Mouse (Mus musculus): Measurements from ENCODE around the gene Agt. TPM values are rescaled to one million over a fixed set of nuclear protein-coding genes. Genes with fewer than 3 reads are reported as not detected.
A peak's percentile ranks its signal among the peaks of the same experiment; 100 is the strongest.

Agt gene
- polyA plus RNA-seq, 1 experiment from 2014 or later = 121 TPM

DNA sequence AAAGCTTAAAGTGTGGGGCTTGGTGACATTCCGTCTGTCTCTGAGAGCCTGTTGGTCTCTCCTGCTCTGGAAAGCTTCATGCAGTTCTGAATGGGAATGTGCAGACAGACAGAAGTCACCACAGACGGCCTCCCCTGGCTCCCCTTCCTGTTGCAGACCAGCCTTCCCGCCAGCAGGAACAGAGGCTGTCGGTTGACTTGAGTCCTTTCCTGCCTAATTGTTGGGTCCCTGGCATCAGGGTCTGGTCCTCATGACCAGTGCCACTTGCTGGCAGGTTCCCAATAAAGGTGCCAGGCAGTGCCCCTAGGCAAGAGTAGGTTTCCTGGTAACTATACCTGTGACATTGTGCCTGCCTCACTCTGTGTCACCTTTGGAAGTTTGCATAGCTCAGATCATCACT, 38.5 kb downstream of the Agt start:
- CTCF ChIA-PET = no interaction called here
- no peak for ATAC-seq
- no peak for TF ChIP-seq CTCF (IDR thresholded peaks at IDR 0.05)
- in situ Hi-C loops (cut with MboI; ENCODE audit: low pct_unique_long_range_greater_than_20kb) = no loop called here
- H3K27me3 ChIP-seq = no peaks in the 10 kb centered on the region
- POLR2A ChIA-PET = no interaction called here
- no peak for DNase-seq (ENCODE audit: low read depth, low spot score)

DNA sequence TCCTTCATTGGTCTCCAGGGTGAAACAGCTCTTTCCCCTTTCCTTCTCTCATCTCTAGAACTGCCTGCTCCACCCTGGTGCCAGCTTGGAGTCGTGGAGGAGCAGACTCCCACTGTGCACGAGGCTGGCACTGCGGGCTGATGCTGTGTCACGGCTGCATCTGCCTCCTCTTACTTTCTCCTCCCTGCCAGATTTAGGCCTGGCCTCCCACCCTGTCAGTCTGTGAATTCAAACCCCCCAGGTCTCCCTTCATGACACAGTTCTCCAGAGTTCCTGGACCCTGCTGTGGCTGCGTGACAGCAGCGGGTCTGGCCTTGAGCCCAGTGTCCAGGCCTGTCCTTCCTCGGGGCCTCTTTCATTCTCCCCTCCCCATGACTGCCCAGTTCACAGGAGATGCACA, 39.0 kb downstream of the Agt start:
- ChIA-PET CTCF (no interaction called here), POLR2A (no interaction called here)
- no peaks in the 10 kb centered on the region for H3K27me3 ChIP-seq
- TF ChIP-seq CTCF (IDR thresholded peaks at IDR 0.05) = no peak
- no peak for ATAC-seq
- in situ Hi-C loops (cut with MboI; ENCODE audit: low pct_unique_long_range_greater_than_20kb) = no loop called here
- DNase-seq (ENCODE audit: low read depth, low spot score) = no peak

DNA sequence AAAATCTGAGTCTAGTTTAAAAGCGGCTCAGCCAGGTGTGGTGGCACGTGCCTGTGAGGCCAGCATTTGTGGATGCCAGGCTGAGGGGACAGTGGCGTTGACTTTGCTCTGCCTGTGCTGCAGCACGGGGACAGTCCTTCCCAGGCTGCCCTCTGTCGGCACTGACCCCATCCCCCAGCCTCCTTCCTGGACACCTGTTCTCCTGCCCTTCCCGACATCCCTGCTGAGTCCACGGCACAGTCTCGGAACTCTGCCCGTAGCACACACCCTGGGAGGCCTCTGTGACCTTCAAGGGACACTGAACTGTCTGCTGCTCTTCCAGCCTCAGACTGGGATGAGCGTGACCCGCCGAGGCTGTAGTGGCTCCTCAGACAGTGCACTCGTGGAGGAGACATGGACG, 39.4 kb downstream of the Agt start:
- ChIA-PET CTCF (no interaction called here), POLR2A (no interaction called here)
- no peak for ATAC-seq
- H3K27me3 ChIP-seq = no peaks in the 10 kb centered on the region
- no peak for TF ChIP-seq CTCF (IDR thresholded peaks at IDR 0.05)
- in situ Hi-C loops (cut with MboI; ENCODE audit: low pct_unique_long_range_greater_than_20kb) = no loop called here
- no peak for DNase-seq (ENCODE audit: low read depth, low spot score)

DNA sequence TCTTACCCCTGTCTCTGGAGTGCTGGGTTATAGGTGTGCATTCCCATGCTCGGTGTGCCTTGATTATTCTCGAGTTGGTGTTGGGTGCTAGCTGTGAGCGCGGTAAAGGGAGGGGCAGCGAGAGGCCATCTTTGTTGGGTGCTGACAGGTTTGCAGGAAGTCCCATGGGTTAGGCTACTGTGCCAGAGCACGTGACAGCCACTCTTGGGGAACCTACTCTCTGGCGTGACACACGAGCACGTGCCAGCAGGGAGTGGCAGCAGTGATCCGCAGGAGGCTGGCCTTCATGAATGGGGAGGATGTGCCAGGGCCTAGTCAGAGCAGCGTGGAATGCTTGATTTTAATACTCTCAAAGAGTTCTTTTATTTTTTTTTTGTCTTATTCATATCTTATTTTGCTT, 43.2 kb downstream of the Agt start:
- ATAC-seq = no peak
- no peaks in the 10 kb centered on the region for H3K27me3 ChIP-seq
- ChIA-PET POLR2A (no interaction called here), CTCF (no interaction called here)
- in situ Hi-C loops (cut with MboI; ENCODE audit: low pct_unique_long_range_greater_than_20kb) = no loop called here
- DNase-seq (ENCODE audit: low read depth, low spot score) = no peak
- no peak for TF ChIP-seq CTCF (IDR thresholded peaks at IDR 0.05)

DNA sequence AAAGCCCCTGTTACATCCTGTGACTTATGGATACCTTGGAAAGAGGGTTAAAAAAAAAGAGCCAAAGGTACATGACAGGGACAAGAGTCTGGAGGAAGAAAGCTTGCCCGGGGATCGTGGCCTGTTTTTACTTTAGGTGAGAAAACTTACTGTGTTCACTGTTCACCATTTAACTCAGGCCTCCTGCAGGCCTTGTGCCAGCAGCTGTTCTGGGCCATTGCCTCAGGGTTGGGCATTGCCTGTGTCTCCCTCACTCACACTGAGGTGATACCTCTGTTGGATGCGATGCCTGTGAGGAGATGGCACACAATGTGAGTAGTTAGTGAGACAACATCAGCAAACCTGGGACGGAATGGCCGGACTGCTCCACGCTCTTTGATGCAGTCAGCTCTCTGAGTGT, 47.6 kb downstream of the Agt start:
- ChIA-PET CTCF (no interaction called here), POLR2A (interaction anchor here (0.6 kb wide), 1 partner anchor 25 kb away, joined by 4 read pairs; no protein-coding TSS in a partner anchor)
- H3K27me3 ChIP-seq = no peaks in the 10 kb centered on the region
- DNase-seq (ENCODE audit: low read depth, low spot score) (no peak), ATAC-seq (no peak)
- in situ Hi-C loops (cut with MboI; ENCODE audit: low pct_unique_long_range_greater_than_20kb) = no loop called here
- TF ChIP-seq CTCF (IDR thresholded peaks at IDR 0.05) = no peak

DNA sequence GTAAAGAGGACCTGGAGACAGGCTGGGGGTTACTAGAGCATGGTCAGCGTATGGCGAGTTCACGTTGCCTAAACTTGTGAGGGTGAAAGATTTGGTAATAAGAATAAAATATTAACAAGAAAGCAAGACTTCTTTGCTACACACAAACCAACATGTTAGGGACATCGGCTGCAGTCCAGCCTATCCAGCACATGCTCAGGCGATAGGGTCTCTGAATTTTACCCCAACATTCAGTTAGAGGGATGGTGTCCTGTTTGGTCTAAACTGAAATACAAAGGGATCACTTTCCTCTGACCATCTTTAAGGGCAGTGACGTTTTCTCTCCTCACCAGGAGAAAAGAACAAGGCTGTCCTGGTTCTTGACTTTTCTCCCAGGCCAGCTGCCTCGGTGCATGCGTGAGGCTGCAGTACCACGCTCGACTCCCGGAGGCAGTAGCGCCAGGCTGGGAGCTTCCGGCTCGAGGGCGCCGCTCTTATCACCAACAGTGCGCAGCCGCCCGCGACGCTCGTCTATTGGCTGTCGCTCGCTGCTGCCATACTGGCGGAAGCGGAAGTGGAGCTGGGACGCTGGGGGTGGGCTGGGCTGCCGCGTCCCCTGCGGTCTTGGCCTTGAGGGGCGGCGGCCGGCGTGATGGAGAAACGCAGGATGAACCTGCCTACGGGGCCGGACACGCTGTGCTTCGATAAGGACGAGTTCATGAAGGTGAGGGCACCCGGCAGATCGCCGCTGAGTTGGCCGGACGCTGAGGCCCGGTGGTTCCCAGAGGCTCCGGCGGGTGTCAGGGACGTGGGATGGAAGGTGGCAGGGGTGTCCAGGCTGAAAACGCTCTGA, 49.0 kb downstream of the Agt start, which contains the start of gene Cog2:
Gene Cog2, plus strand, starts transcription at position 519 of the 832 bp plus-strand sequence.
- peak; percentile 97 for TF ChIP-seq CTCF (IDR thresholded peaks at IDR 0.05)
- H3K27me3 ChIP-seq = no peaks in the 10 kb centered on the region
- ATAC-seq (peak; percentile 91), DNase-seq (ENCODE audit: low read depth, low spot score) (peak; percentile 55)
- ChIA-PET POLR2A (interaction anchor here (0.6 kb wide), 1 partner anchor 22 kb away, joined by 3 read pairs; no protein-coding TSS in a partner anchor), CTCF (interaction anchor here (1.2 to 1.3 kb wide), 2 partner anchors 21 to 50 kb away, joined by 3 read pairs; no protein-coding TSS in a partner anchor)
- in situ Hi-C loops (cut with MboI; ENCODE audit: low pct_unique_long_range_greater_than_20kb) = no loop called here

DNA sequence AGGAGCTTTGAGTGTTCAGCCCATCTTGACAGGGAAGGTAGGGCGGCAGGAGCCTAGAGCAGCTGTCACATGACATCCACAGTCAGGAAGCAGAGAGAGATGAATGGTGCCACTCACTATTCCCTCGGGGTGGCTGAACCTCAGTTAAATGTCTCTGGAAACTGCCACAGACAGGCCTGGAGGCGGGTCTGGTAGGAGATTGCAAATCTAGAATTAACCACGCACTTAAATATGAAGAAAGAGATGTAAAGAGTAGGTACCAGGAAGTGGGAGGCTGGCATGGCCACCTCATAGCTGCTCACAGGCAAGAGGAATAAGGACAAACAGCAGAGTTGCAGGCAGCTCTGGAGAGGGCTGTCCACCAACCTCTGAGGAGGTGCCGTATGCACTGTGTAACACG, 52.4 kb downstream of the Agt start:
- CTCF ChIA-PET = no interaction called here
- TF ChIP-seq CTCF (IDR thresholded peaks at IDR 0.05) = no peak
- H3K27me3 ChIP-seq = peaks cover 13% of the 10 kb centered on the region
- POLR2A ChIA-PET = no interaction called here
- DNase-seq (ENCODE audit: low read depth, low spot score) = no peak
- ATAC-seq = no peak
- in situ Hi-C loops (cut with MboI; ENCODE audit: low pct_unique_long_range_greater_than_20kb) = no loop called here

DNA sequence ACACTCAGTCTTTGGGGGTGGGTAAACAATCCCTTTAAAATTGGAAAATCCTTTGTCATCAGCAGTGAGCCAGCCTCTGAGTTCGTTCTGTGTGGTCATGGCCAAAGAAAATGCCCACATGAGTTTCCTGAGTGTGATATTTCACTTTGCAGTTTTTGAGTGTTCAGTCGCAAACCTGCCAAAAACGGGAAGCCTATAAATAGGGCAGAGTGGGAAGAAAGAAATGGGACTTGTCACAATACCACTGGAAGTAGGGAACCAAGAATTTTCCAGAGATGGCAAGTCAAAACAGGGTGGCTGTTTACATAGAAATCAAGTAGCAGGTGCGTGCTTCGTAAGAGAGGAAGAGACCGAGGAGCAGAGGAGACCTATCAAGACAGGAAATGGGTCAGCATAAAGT, 53.0 kb downstream of the Agt start:
- in situ Hi-C loops (cut with MboI; ENCODE audit: low pct_unique_long_range_greater_than_20kb) = no loop called here
- DNase-seq (ENCODE audit: low read depth, low spot score) = no peak
- no peak for ATAC-seq
- TF ChIP-seq CTCF (IDR thresholded peaks at IDR 0.05) = no peak
- ChIA-PET POLR2A (no interaction called here), CTCF (interaction anchor here (1.4 kb wide), 1 partner anchor 20 kb away, joined by 3 read pairs; no protein-coding TSS in a partner anchor)
- H3K27me3 ChIP-seq = peaks cover 13% of the 10 kb centered on the region

DNA sequence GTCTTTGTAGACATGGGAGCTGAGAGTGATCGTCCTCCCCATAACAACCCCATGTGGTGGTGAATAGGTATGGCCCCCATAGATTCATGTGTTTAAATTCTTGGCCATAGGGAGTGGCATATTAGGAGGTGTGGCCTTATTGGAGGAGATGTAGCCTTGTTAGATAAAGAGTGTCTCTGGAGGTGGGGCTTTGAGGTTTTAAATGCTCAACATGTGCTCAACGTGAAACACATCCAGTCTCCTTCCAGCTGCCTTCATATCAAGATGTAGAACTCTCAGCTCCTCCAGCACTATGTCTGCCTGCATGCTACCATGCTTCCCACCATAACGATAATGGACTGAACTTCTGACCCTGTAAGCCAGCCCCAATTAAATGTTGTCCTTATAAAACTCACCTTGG, 53.5 kb downstream of the Agt start:
- in situ Hi-C loops (cut with MboI; ENCODE audit: low pct_unique_long_range_greater_than_20kb) = no loop called here
- POLR2A ChIA-PET = no interaction called here
- CTCF ChIA-PET = interaction anchor here (1.4 kb wide), 1 partner anchor 20 kb away, joined by 3 read pairs; no protein-coding TSS in a partner anchor
- DNase-seq (ENCODE audit: low read depth, low spot score) (no peak), ATAC-seq (no peak)
- TF ChIP-seq CTCF (IDR thresholded peaks at IDR 0.05) = no peak
- peaks cover 14% of the 10 kb centered on the region for H3K27me3 ChIP-seq

DNA sequence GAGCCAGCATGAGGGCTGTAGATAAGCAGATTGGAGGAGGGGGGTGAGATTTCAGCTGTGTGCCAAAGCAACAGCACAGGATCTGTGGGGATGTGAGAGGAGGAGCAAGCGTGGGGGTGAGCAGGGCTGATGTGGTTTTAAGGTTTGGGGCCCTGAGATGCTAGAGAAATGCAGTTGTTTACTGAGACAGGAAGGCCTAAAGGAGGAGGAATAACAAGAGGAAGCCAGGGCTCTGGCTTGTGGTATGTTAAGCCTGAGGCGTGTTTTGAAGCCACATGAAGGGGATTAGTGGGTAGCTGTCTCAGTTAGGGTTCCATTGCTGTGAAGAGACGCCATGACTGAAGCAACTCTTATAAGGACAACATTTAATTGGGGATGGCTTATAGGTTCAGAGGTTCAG, 60.4 kb downstream of the Agt start:
- DNase-seq (ENCODE audit: low read depth, low spot score) (no peak), ATAC-seq (no peak)
- CTCF ChIA-PET = no interaction called here
- POLR2A ChIA-PET = no interaction called here
- H3K27me3 ChIP-seq = peaks cover 15% of the 10 kb centered on the region
- TF ChIP-seq CTCF (IDR thresholded peaks at IDR 0.05) = no peak
- in situ Hi-C loops (cut with MboI; ENCODE audit: low pct_unique_long_range_greater_than_20kb) = no loop called here

DNA sequence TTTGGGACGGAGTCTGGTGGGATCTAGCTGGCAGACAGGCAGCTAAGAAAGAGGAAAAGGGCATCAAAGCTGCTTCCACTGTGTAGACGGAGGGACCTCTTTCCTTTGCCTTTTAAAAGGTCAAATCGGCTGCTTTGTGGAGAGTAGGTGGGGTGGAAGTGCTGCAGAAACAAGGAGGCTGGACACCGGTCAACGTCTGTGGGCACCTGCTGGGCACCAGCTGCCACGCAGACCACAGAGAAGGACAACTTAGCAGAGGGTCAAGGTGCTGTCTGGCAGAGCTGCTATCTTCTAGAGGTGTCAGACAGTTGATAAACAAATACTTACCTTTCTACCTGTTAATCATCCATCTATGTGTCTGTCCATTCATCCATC, 61.2 kb downstream of the Agt start:
- ATAC-seq (no peak), DNase-seq (ENCODE audit: low read depth, low spot score) (no peak)
- POLR2A ChIA-PET = no interaction called here
- CTCF ChIA-PET = interaction anchor here (1.2 kb wide), 1 partner anchor 15 kb away, joined by 4 read pairs; no protein-coding TSS in a partner anchor
- H3K27me3 ChIP-seq = peaks cover 15% of the 10 kb centered on the region
- no peak for TF ChIP-seq CTCF (IDR thresholded peaks at IDR 0.05)
- in situ Hi-C loops (cut with MboI; ENCODE audit: low pct_unique_long_range_greater_than_20kb) = no loop called here
